Mouse (Mus musculus): Measurements from ENCODE around the gene Prkaa2. TPM values are rescaled to one million over a fixed set of nuclear protein-coding genes. Genes with fewer than 3 reads are reported as not detected.
A peak's percentile ranks its signal among the peaks of the same experiment; 100 is the strongest.

The Prkaa2 gene
- polyA plus RNA-seq, 1 experiment: 1.7 TPM

GRCm38 (mm10) chr4:105089386-105089785, 20.3 kb downstream of the Prkaa2 start:
- H3K27ac ChIP-seq (ENCODE audit: control insufficient read depth, insufficient read depth, low read length): no peak overlapping the region
- no peaks in the 10 kb centered on the region for H3K36me3 ChIP-seq (ENCODE audit: control insufficient read depth, insufficient read depth, low read length)
- no peaks in the 10 kb centered on the region for H3K4me1 ChIP-seq (replicated peaks; ENCODE audit: control insufficient read depth, insufficient read depth, low read length)
- WGBS: 98% methylated on average over 7 of the region's 7 CpGs
- no peak for TF ChIP-seq CTCF (IDR thresholded peaks at IDR 0.05; ENCODE audit: borderline replicate concordance, control insufficient read depth, extremely low read depth, insufficient read depth, low read length, poor library complexity)
- TF ChIP-seq POLR2A (IDR thresholded peaks at IDR 0.05; ENCODE audit: control insufficient read depth, extremely low read depth, insufficient read depth, low read length, poor library complexity): no peak
- DNase-seq: no peak
- H3K27me3 ChIP-seq (ENCODE audit: control insufficient read depth, insufficient read depth, low read length): no peaks in the 10 kb centered on the region
- no peak overlapping the region for H3K4me3 ChIP-seq (ENCODE audit: control insufficient read depth, insufficient read depth, low read length)

- no peaks in the 10 kb centered on the region for H3K4me1 ChIP-seq (replicated peaks; ENCODE audit: control insufficient read depth, insufficient read depth, low read length)
- H3K4me3 ChIP-seq (ENCODE audit: control insufficient read depth, insufficient read depth, low read length): no peak overlapping the region
- DNase-seq: no peak
- H3K36me3 ChIP-seq (ENCODE audit: control insufficient read depth, insufficient read depth, low read length): no peaks in the 10 kb centered on the region
- WGBS: 88% methylated on average over 2 of the region's 2 CpGs
- no peak overlapping the region for H3K27ac ChIP-seq (ENCODE audit: control insufficient read depth, insufficient read depth, low read length)
- no peak for TF ChIP-seq CTCF (IDR thresholded peaks at IDR 0.05; ENCODE audit: borderline replicate concordance, control insufficient read depth, extremely low read depth, insufficient read depth, low read length, poor library complexity)
- TF ChIP-seq POLR2A (IDR thresholded peaks at IDR 0.05; ENCODE audit: control insufficient read depth, extremely low read depth, insufficient read depth, low read length, poor library complexity): no peak
- H3K27me3 ChIP-seq (ENCODE audit: control insufficient read depth, insufficient read depth, low read length): no peaks in the 10 kb centered on the region
Measured at GRCm38 (mm10) chr4:105088671-105089070, 21.0 kb downstream of the Prkaa2 start.

- Histone ChIP-seq H3K27me3 (ENCODE audit: control insufficient read depth, insufficient read depth, low read length) (no peaks in the 10 kb centered on the region), H3K4me1 (replicated peaks; ENCODE audit: control insufficient read depth, insufficient read depth, low read length) (no peaks in the 10 kb centered on the region), H3K27ac (ENCODE audit: control insufficient read depth, insufficient read depth, low read length) (no peak overlapping the region), H3K4me3 (ENCODE audit: control insufficient read depth, insufficient read depth, low read length) (no peak overlapping the region), H3K36me3 (ENCODE audit: control insufficient read depth, insufficient read depth, low read length) (no peaks in the 10 kb centered on the region)
- no peak for DNase-seq
- TF ChIP-seq CTCF (IDR thresholded peaks at IDR 0.05; ENCODE audit: borderline replicate concordance, control insufficient read depth, extremely low read depth, insufficient read depth, low read length, poor library complexity) (no peak), POLR2A (IDR thresholded peaks at IDR 0.05; ENCODE audit: control insufficient read depth, extremely low read depth, insufficient read depth, low read length, poor library complexity) (no peak)
- 95% methylated on average over 6 of the region's 6 CpGs for WGBS
Measured at GRCm38 (mm10) chr4:105076152-105076551, 33.5 kb downstream of the Prkaa2 start.

- WGBS: 92% methylated on average over 3 of the region's 3 CpGs
- H3K36me3 ChIP-seq (ENCODE audit: control insufficient read depth, insufficient read depth, low read length): no peaks in the 10 kb centered on the region
- TF ChIP-seq POLR2A (IDR thresholded peaks at IDR 0.05; ENCODE audit: control insufficient read depth, extremely low read depth, insufficient read depth, low read length, poor library complexity): no peak
- no peak for TF ChIP-seq CTCF (IDR thresholded peaks at IDR 0.05; ENCODE audit: borderline replicate concordance, control insufficient read depth, extremely low read depth, insufficient read depth, low read length, poor library complexity)
- H3K27me3 ChIP-seq (ENCODE audit: control insufficient read depth, insufficient read depth, low read length): no peaks in the 10 kb centered on the region
- H3K4me3 ChIP-seq (ENCODE audit: control insufficient read depth, insufficient read depth, low read length): no peak overlapping the region
- DNase-seq: no peak
- no peak overlapping the region for H3K27ac ChIP-seq (ENCODE audit: control insufficient read depth, insufficient read depth, low read length)
- H3K4me1 ChIP-seq (replicated peaks; ENCODE audit: control insufficient read depth, insufficient read depth, low read length): no peaks in the 10 kb centered on the region
Measured at GRCm38 (mm10) chr4:105071761-105072427, 37.8 kb downstream of the Prkaa2 start.

DNA sequence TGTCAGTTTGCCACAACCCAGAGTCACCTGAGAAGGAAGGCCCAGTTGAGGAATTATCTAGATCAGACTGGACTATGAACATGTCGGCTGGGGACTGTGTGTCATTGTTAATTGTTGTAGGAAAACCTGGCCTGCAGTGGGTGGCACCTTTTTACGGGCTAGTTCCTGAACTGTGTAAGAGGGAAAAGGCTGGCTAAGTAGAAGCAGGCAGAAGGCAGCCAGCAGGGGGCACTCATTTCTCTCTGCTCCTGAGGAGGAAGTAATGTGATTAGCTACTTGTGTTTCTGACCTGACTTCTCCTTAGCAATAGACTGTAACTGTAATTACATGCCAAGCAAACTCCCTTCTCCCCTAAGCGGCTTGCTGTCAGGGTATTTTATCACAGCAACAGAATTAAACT, 38.7 kb downstream of the Prkaa2 start:
- Histone ChIP-seq H3K27ac (ENCODE audit: control insufficient read depth, insufficient read depth, low read length) (no peak overlapping the region), H3K4me3 (ENCODE audit: control insufficient read depth, insufficient read depth, low read length) (no peak overlapping the region), H3K27me3 (ENCODE audit: control insufficient read depth, insufficient read depth, low read length) (no peaks in the 10 kb centered on the region), H3K36me3 (ENCODE audit: control insufficient read depth, insufficient read depth, low read length) (no peaks in the 10 kb centered on the region), H3K4me1 (replicated peaks; ENCODE audit: control insufficient read depth, insufficient read depth, low read length) (no peaks in the 10 kb centered on the region)
- 20% methylated on average over 3 of the region's 3 CpGs for WGBS
- TF ChIP-seq POLR2A (IDR thresholded peaks at IDR 0.05; ENCODE audit: control insufficient read depth, extremely low read depth, insufficient read depth, low read length, poor library complexity) (no peak), CTCF (IDR thresholded peaks at IDR 0.05; ENCODE audit: borderline replicate concordance, control insufficient read depth, extremely low read depth, insufficient read depth, low read length, poor library complexity) (no peak)
- DNase-seq: peak; percentile 60

- no peaks in the 10 kb centered on the region for H3K4me1 ChIP-seq (replicated peaks; ENCODE audit: control insufficient read depth, insufficient read depth, low read length)
- H3K27me3 ChIP-seq (ENCODE audit: control insufficient read depth, insufficient read depth, low read length): no peaks in the 10 kb centered on the region
- 97% methylated on average over 5 of the region's 5 CpGs for WGBS
- no peak overlapping the region for H3K4me3 ChIP-seq (ENCODE audit: control insufficient read depth, insufficient read depth, low read length)
- no peak for DNase-seq
- no peak overlapping the region for H3K27ac ChIP-seq (ENCODE audit: control insufficient read depth, insufficient read depth, low read length)
- no peaks in the 10 kb centered on the region for H3K36me3 ChIP-seq (ENCODE audit: control insufficient read depth, insufficient read depth, low read length)
- TF ChIP-seq CTCF (IDR thresholded peaks at IDR 0.05; ENCODE audit: borderline replicate concordance, control insufficient read depth, extremely low read depth, insufficient read depth, low read length, poor library complexity) (no peak), POLR2A (IDR thresholded peaks at IDR 0.05; ENCODE audit: control insufficient read depth, extremely low read depth, insufficient read depth, low read length, poor library complexity) (no peak)
Measured at GRCm38 (mm10) chr4:105051291-105051690, 58.4 kb downstream of the Prkaa2 start.

GRCm38 (mm10) chr4:105050041-105050440, 59.6 kb downstream of the Prkaa2 start:
- Histone ChIP-seq H3K36me3 (ENCODE audit: control insufficient read depth, insufficient read depth, low read length) (no peaks in the 10 kb centered on the region), H3K4me3 (ENCODE audit: control insufficient read depth, insufficient read depth, low read length) (no peak overlapping the region), H3K27me3 (ENCODE audit: control insufficient read depth, insufficient read depth, low read length) (no peaks in the 10 kb centered on the region), H3K27ac (ENCODE audit: control insufficient read depth, insufficient read depth, low read length) (no peak overlapping the region), H3K4me1 (replicated peaks; ENCODE audit: control insufficient read depth, insufficient read depth, low read length) (no peaks in the 10 kb centered on the region)
- TF ChIP-seq CTCF (IDR thresholded peaks at IDR 0.05; ENCODE audit: borderline replicate concordance, control insufficient read depth, extremely low read depth, insufficient read depth, low read length, poor library complexity): no peak
- TF ChIP-seq POLR2A (IDR thresholded peaks at IDR 0.05; ENCODE audit: control insufficient read depth, extremely low read depth, insufficient read depth, low read length, poor library complexity): no peak
- no peak for DNase-seq
- 100% methylated on average over 1 of the region's 1 CpGs for WGBS

All from thymus, adult 2 months (tissue).